Mouse (Mus musculus) granulocyte monocyte progenitor cell, adult 5-6 weeks (primary cell): ENCODE measurements around the gene Gp1bb. TPM values are rescaled to one million over a fixed set of nuclear protein-coding genes. Genes with fewer than 3 reads are reported as not detected.
A peak's percentile ranks its signal among the peaks of the same experiment; 100 is the strongest.

ENCODE experiments used
- ATAC-seq: replicated peaks from 2 replicates; pipeline ENCODE4 v1.8.0; 2016; ENCODE audit warnings: mild to moderate bottlenecking, moderate TSS enrichment, inconsistent platforms; ENCODE audit not compliant: poor library complexity, severe bottlenecking
- total RNA-seq, 2 experiments: library from RNA; stranded (forward) in 1 of 2; stranded (reverse) in 1 of 2; fragments of 200-712, 200-1000 nt in 1 of 2; fragments of >200 nt in 1 of 2; fragmentation: Nextera tagmentation in 1 of 2; gene quantifications; 2 replicates each; pipeline ENCODE4 v1.2.3; 2014 to 2017

Gp1bb gene
- total RNA-seq (2014; fragmentation: Nextera tagmentation) (not detected in 2 replicates), total RNA-seq (2017) (not detected in 2 replicates)

- ATAC-seq: no peak
Observed at GRCm38 (mm10) chr16:18622019-18622418, at the start of gene Gp1bb. Gene Gp1bb (minus strand): TSS chr16:18622403.

- no peak for ATAC-seq
Observed at GRCm38 (mm10) chr16:18669914-18670313, 47.7 kb upstream of the Gp1bb start.

- no peak for ATAC-seq
Observed at GRCm38 (mm10) chr16:18658597-18658996, 36.4 kb upstream of the Gp1bb start.

GRCm38 (mm10) chr16:18655372-18656098 is 33.3 kb upstream of the Gp1bb start:
- ATAC-seq: peak; percentile 92

GRCm38 (mm10) chr16:18653290-18654160 is 31.3 kb upstream of the Gp1bb start:
- no peak for ATAC-seq

- no peak for ATAC-seq
Observed at GRCm38 (mm10) chr16:18649126-18649525, 26.9 kb upstream of the Gp1bb start.

GRCm38 (mm10) chr16:18645329-18645728 is 23.1 kb upstream of the Gp1bb start:
- no peak for ATAC-seq

- no peak for ATAC-seq
Observed at GRCm38 (mm10) chr16:18644485-18644884, 22.3 kb upstream of the Gp1bb start.

- peak; percentile 65 for ATAC-seq
Observed at GRCm38 (mm10) chr16:18643406-18643998, 21.3 kb upstream of the Gp1bb start.

- no peak for ATAC-seq
Observed at GRCm38 (mm10) chr16:18642897-18643296, 20.7 kb upstream of the Gp1bb start.

- ATAC-seq: no peak
Observed at GRCm38 (mm10) chr16:18642291-18642690, 20.1 kb upstream of the Gp1bb start.

GRCm38 (mm10) chr16:18639382-18639929 is 17.3 kb upstream of the Gp1bb start:
- no peak for ATAC-seq

- no peak for ATAC-seq
Observed at GRCm38 (mm10) chr16:18638396-18638795, 16.2 kb upstream of the Gp1bb start.

GRCm38 (mm10) chr16:18636804-18637203 is 14.6 kb upstream of the Gp1bb start:
- ATAC-seq: no peak

- no peak for ATAC-seq
Observed at GRCm38 (mm10) chr16:18636401-18636800, 14.2 kb upstream of the Gp1bb start.

- ATAC-seq: no peak
Observed at GRCm38 (mm10) chr16:18633333-18633732, 11.1 kb upstream of the Gp1bb start.

- no peak for ATAC-seq
Observed at GRCm38 (mm10) chr16:18632816-18633215, 10.6 kb upstream of the Gp1bb start.

- ATAC-seq: no peak
Observed at GRCm38 (mm10) chr16:18632059-18632458, 9.9 kb upstream of the Gp1bb start.

GRCm38 (mm10) chr16:18631141-18631540 is 8.9 kb upstream of the Gp1bb start:
- no peak for ATAC-seq

- ATAC-seq: no peak
Observed at GRCm38 (mm10) chr16:18630291-18630690, 8.1 kb upstream of the Gp1bb start.
